Comparison of ENCODE assay signal across 8 mouse cellular contexts in the genomic region with DNA sequence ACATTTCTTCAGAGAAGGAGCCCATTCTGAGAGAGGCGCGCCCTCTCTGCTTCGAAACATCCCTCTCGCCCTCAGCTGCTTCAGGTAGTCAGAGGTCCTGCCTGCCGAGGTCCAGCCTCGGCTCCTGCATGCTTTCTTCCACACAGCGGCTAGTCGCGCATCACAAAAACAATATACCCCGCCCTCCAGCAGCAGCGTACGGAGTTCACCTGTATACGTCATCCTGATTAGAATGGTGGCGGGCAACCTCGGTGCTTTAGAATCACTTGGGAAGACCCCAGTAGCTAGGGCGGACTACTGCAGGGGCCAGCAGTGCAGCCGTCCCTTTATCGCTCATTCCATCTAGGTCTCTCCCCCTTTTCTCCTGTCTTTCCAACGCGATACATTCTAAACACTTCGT. TPM values are rescaled to one million over a fixed set of nuclear protein-coding genes. Genes with fewer than 3 reads are reported as not detected.
A peak's percentile ranks its signal among the peaks of the same experiment; 100 is the strongest.
DNase-seq lines count a peak whose midpoint lies in the region; ATAC-seq lines count a peak whose summit lies in the region.

No protein-coding gene starts in this region.

- H3K4me3 ChIP-seq in embryonic facial prominence, embryonic 11.5 days (ENCODE audit: low read depth, low read length) = peak overlapping the region; percentile 34
- peak overlapping the region; percentile 34 for H3K4me3 ChIP-seq in intestine, embryonic 14.5 days (ENCODE audit: low read depth, low read length)
- peak overlapping the region; percentile 48 for H3K4me3 ChIP-seq in midbrain, embryonic 14.5 days (replicated peaks; ENCODE audit: low read depth, low read length)

- no peaks in the 10 kb centered on the region for H3K9me3 ChIP-seq in embryonic facial prominence, embryonic 11.5 days (replicated peaks; ENCODE audit: control insufficient read depth, low read length)
- H3K9me3 ChIP-seq in intestine, embryonic 14.5 days (ENCODE audit: control insufficient read depth, low read length) = no peaks in the 10 kb centered on the region
- no peaks in the 10 kb centered on the region for H3K9me3 ChIP-seq in midbrain, embryonic 14.5 days (ENCODE audit: control insufficient read depth, low read length)

- WGBS in embryonic facial prominence, embryonic 11.5 days = 6% methylated on average over 21 of the region's 21 CpGs
- 14% methylated on average over 21 of the region's 21 CpGs for WGBS in intestine, embryonic 14.5 days
- 7% methylated on average over 21 of the region's 21 CpGs for WGBS in midbrain, embryonic 14.5 days

- peak overlapping the region; percentile 56 for H3K4me2 ChIP-seq in embryonic facial prominence, embryonic 11.5 days (ENCODE audit: low read depth, low read length)
- peak overlapping the region; percentile 71 for H3K4me2 ChIP-seq in intestine, embryonic 14.5 days (ENCODE audit: low read length)
- H3K4me2 ChIP-seq in midbrain, embryonic 14.5 days (ENCODE audit: low read length) = peak overlapping the region; percentile 64

- H3K4me1 ChIP-seq in embryonic facial prominence, embryonic 11.5 days (ENCODE audit: control insufficient read depth, insufficient read depth, low read length) = peaks cover 3% of the 10 kb centered on the region; the same call in 1 of the 2 replicates
- H3K4me1 ChIP-seq in intestine, embryonic 14.5 days (replicated peaks; ENCODE audit: control insufficient read depth, insufficient read depth, low read length) = peaks cover 10% of the 10 kb centered on the region
- peaks cover 22% of the 10 kb centered on the region for H3K4me1 ChIP-seq in midbrain, embryonic 14.5 days (ENCODE audit: control insufficient read depth, insufficient read depth, low read length)

- H3K27ac ChIP-seq in embryonic facial prominence, embryonic 11.5 days (replicated peaks; ENCODE audit: low read depth, low read length) = no peak overlapping the region
- H3K27ac ChIP-seq in intestine, embryonic 14.5 days (ENCODE audit: low read depth) = no peak overlapping the region
- peak overlapping the region; percentile 90 for H3K27ac ChIP-seq in midbrain, embryonic 14.5 days (replicated peaks; ENCODE audit: low read depth, low read length)

- H3K9ac ChIP-seq in embryonic facial prominence, embryonic 11.5 days (replicated peaks; ENCODE audit: low read length) = peak overlapping the region; percentile 54
- H3K9ac ChIP-seq in intestine, embryonic 14.5 days (ENCODE audit: low read length) = peak overlapping the region; percentile 18; the same call in 1 of the 2 replicates
- peak overlapping the region; percentile 78 for H3K9ac ChIP-seq in midbrain, embryonic 14.5 days (replicated peaks; ENCODE audit: low read length)

- DNase-seq in right cerebral cortex, adult 18-20 months = peak; percentile 51
- no peak for DNase-seq in right cerebral cortex, postnatal 14 days
- DNase-seq in embryonic facial prominence, embryonic 11.5 days (ENCODE audit: low spot score) = peak; percentile 40
- peak; percentile 68 for DNase-seq in intestine, embryonic 14.5 days (ENCODE audit: low spot score)
- peak; percentile 81 for DNase-seq in midbrain, embryonic 14.5 days
- no peak for DNase-seq in urinary bladder, postnatal 10 days (ENCODE audit: low spot score)
- no peak for DNase-seq in lung, postnatal 10 days

- ATAC-seq in embryonic facial prominence, embryonic 11.5 days (replicated peaks; ENCODE audit: insufficient number of reproducible peaks, low FRiP score, low TSS enrichment, low read depth) = no peak; the same call in 1 of the 2 replicates
- peak; percentile 61 for ATAC-seq in intestine, embryonic 14.5 days (replicated peaks; ENCODE audit: low FRiP score, low TSS enrichment, low read depth)
- peak; percentile 75 for ATAC-seq in midbrain, embryonic 14.5 days (ENCODE audit: low FRiP score, low TSS enrichment)
- ATAC-seq in inflammation-experienced regulatory T-cells, adult 6 months = no peak

- H3K27me3 ChIP-seq in embryonic facial prominence, embryonic 11.5 days (ENCODE audit: control insufficient read depth, insufficient read depth, low read length) = peaks cover 5% of the 10 kb centered on the region; the same call in 1 of the 2 replicates
- H3K27me3 ChIP-seq in intestine, embryonic 14.5 days (replicated peaks; ENCODE audit: control insufficient read depth, insufficient read depth, low read length) = peaks cover 31% of the 10 kb centered on the region
- H3K27me3 ChIP-seq in midbrain, embryonic 14.5 days (ENCODE audit: control insufficient read depth, insufficient read depth, low read length) = no peaks in the 10 kb centered on the region

- H3K36me3 ChIP-seq in embryonic facial prominence, embryonic 11.5 days (replicated peaks; ENCODE audit: control insufficient read depth, insufficient read depth, low read depth, low read length) = no peaks in the 10 kb centered on the region
- no peaks in the 10 kb centered on the region for H3K36me3 ChIP-seq in intestine, embryonic 14.5 days (ENCODE audit: control insufficient read depth, insufficient read depth, low read length)
- H3K36me3 ChIP-seq in midbrain, embryonic 14.5 days (ENCODE audit: control insufficient read depth, insufficient read depth, low read length) = no peaks in the 10 kb centered on the region

RNA-seq across cellular contexts. Expression of a gene that starts 1.3 kb away (rescaled TPM):
- polyA plus RNA-seq in embryonic facial prominence, embryonic 11.5 days (2014; fragmentation: Nextera tagmentation; extraction: Ambion mirVana) = 11.1 and 13.3 TPM in 2 replicates
- 10.8 and 12.9 TPM in 2 replicates for polyA plus RNA-seq in intestine, embryonic 14.5 days (2014; fragmentation: Nextera tagmentation; extraction: Ambion mirVana)
- 51.5 and 51.7 TPM in 2 replicates for polyA plus RNA-seq in midbrain, embryonic 14.5 days (2014; fragmentation: Nextera tagmentation; extraction: Ambion mirVana)
- polyA plus RNA-seq in inflammation-experienced regulatory T-cells, adult 6 months (2017; shearing (Covaris generic)) = 10 to 100 TPM in 1 of 3 experiments, 1 to 10 TPM in 2; 2.8 to 13.9 (median 8.0) TPM

RNA-seq across cellular contexts. Expression of a gene that starts 54.0 kb away (rescaled TPM):
- 7.1 and 7.7 TPM in 2 replicates for polyA plus RNA-seq in embryonic facial prominence, embryonic 11.5 days (2014; fragmentation: Nextera tagmentation; extraction: Ambion mirVana)
- 10.5 and 11.5 TPM in 2 replicates for polyA plus RNA-seq in intestine, embryonic 14.5 days (2014; fragmentation: Nextera tagmentation; extraction: Ambion mirVana)
- polyA plus RNA-seq in midbrain, embryonic 14.5 days (2014; fragmentation: Nextera tagmentation; extraction: Ambion mirVana) = 15.1 and 16.4 TPM in 2 replicates
- 1 to 10 TPM; 2.2 to 2.5 (median 2.4) TPM for polyA plus RNA-seq in inflammation-experienced regulatory T-cells, adult 6 months (2017; shearing (Covaris generic))

Comparison
In these comparisons a context has a peak if more than half of its experiments do, and no peak if none do; other contexts are left out.
1. DNase-seq: peak in right cerebral cortex, adult 18-20 months (single experiment), embryonic facial prominence, embryonic 11.5 days (single experiment), intestine, embryonic 14.5 days (single experiment) and midbrain, embryonic 14.5 days (single experiment); none in right cerebral cortex, postnatal 14 days (single experiment), urinary bladder, postnatal 10 days (single experiment) and lung, postnatal 10 days (single experiment).
2. ATAC-seq: peak in intestine, embryonic 14.5 days (single experiment) and midbrain, embryonic 14.5 days (single experiment); none in embryonic facial prominence, embryonic 11.5 days (single experiment) and inflammation-experienced regulatory T-cells, adult 6 months (single experiment).
3. H3K9ac ChIP-seq: peak in every context shown above with its lines; median percentile 78 in midbrain, embryonic 14.5 days; 54 in embryonic facial prominence, embryonic 11.5 days; 18 in intestine, embryonic 14.5 days.
4. Peak in every context shown above with its lines, with median percentiles within 50 percentile points of each other: H3K4me2 ChIP-seq and H3K4me3 ChIP-seq.